Mouse (Mus musculus): ENCODE data around the gene Kat14. TPM values are rescaled to one million over a fixed set of nuclear protein-coding genes. Genes with fewer than 3 reads are reported as not detected.

Kat14 gene
- polyA plus RNA-seq (2012) = 0.91 and 1.1 TPM in 2 replicates

- Histone ChIP-seq H3K4me3 (replicated peaks) (peak within 1 kb of the TSS; percentile 77), H3K9me3 (ENCODE audit: control insufficient read depth, low read length) (no peaks in the 10 kb centered on the region), H3K4me1 (ENCODE audit: control insufficient read depth) (peaks cover 27% of the 10 kb centered on the region), H3K27me3 (ENCODE audit: control insufficient read depth) (no peaks in the 10 kb centered on the region), H3K36me3 (ENCODE audit: control insufficient read depth) (peaks cover 11% of the 10 kb centered on the region)
- TF ChIP-seq GATA1 (IDR thresholded peaks at IDR 0.05; ENCODE audit: low read length) (no peak), TAL1 (IDR thresholded peaks at IDR 0.05; ENCODE audit: low read length) (no peak)
Measured at GRCm38 (mm10) chr2:144368400-144369019, at the start of gene Kat14, which contains the start of gene Pet117. Gene Kat14, plus strand, starts transcription at chr2:144368983. Gene Pet117, plus strand, starts transcription at chr2:144368996.

GRCm38 (mm10) chr2:144324218-144324617 is 44.6 kb upstream of the Kat14 start:
- H3K4me1 ChIP-seq (ENCODE audit: control insufficient read depth) = no peaks in the 10 kb centered on the region
- H3K27me3 ChIP-seq (ENCODE audit: control insufficient read depth) = peaks cover 15% of the 10 kb centered on the region
- H3K9me3 ChIP-seq (ENCODE audit: control insufficient read depth, low read length) = no peaks in the 10 kb centered on the region
- no peak overlapping the region for H3K4me3 ChIP-seq (replicated peaks)
- no peaks in the 10 kb centered on the region for H3K36me3 ChIP-seq (ENCODE audit: control insufficient read depth)
- no peak for TF ChIP-seq GATA1 (IDR thresholded peaks at IDR 0.05; ENCODE audit: low read length)
- no peak for TF ChIP-seq TAL1 (IDR thresholded peaks at IDR 0.05; ENCODE audit: low read length)

- peaks cover 2% of the 10 kb centered on the region for H3K4me1 ChIP-seq (ENCODE audit: control insufficient read depth)
- no peak overlapping the region for H3K4me3 ChIP-seq (replicated peaks)
- peaks cover 3% of the 10 kb centered on the region; the same call in 1 of the 2 replicates for H3K9me3 ChIP-seq (ENCODE audit: control insufficient read depth, low read length)
- no peak for TF ChIP-seq TAL1 (IDR thresholded peaks at IDR 0.05; ENCODE audit: low read length)
- no peak for TF ChIP-seq GATA1 (IDR thresholded peaks at IDR 0.05; ENCODE audit: low read length)
- no peaks in the 10 kb centered on the region for H3K36me3 ChIP-seq (ENCODE audit: control insufficient read depth)
- H3K27me3 ChIP-seq (ENCODE audit: control insufficient read depth) = peaks cover 67% of the 10 kb centered on the region
Measured at GRCm38 (mm10) chr2:144329451-144329850, 39.3 kb upstream of the Kat14 start.

- peaks cover 72% of the 10 kb centered on the region for H3K27me3 ChIP-seq (ENCODE audit: control insufficient read depth)
- H3K36me3 ChIP-seq (ENCODE audit: control insufficient read depth) = no peaks in the 10 kb centered on the region
- peaks cover 2% of the 10 kb centered on the region for H3K4me1 ChIP-seq (ENCODE audit: control insufficient read depth)
- no peak for TF ChIP-seq GATA1 (IDR thresholded peaks at IDR 0.05; ENCODE audit: low read length)
- TF ChIP-seq TAL1 (IDR thresholded peaks at IDR 0.05; ENCODE audit: low read length) = no peak
- no peak overlapping the region for H3K4me3 ChIP-seq (replicated peaks)
- peaks cover 3% of the 10 kb centered on the region; the same call in 1 of the 2 replicates for H3K9me3 ChIP-seq (ENCODE audit: control insufficient read depth, low read length)
Measured at GRCm38 (mm10) chr2:144329937-144330336, 38.8 kb upstream of the Kat14 start.

GRCm38 (mm10) chr2:144330352-144330959 is 38.3 kb upstream of the Kat14 start:
- Histone ChIP-seq H3K9me3 (ENCODE audit: control insufficient read depth, low read length) (peaks cover 3% of the 10 kb centered on the region; the same call in 1 of the 2 replicates), H3K4me1 (ENCODE audit: control insufficient read depth) (peaks cover 2% of the 10 kb centered on the region), H3K27me3 (ENCODE audit: control insufficient read depth) (peaks cover 75% of the 10 kb centered on the region), H3K36me3 (ENCODE audit: control insufficient read depth) (no peaks in the 10 kb centered on the region), H3K4me3 (replicated peaks) (no peak overlapping the region)
- TF ChIP-seq TAL1 (IDR thresholded peaks at IDR 0.05; ENCODE audit: low read length) (no peak), GATA1 (IDR thresholded peaks at IDR 0.05; ENCODE audit: low read length) (no peak)

- Histone ChIP-seq H3K9me3 (ENCODE audit: control insufficient read depth, low read length) (peaks cover 3% of the 10 kb centered on the region; the same call in 1 of the 2 replicates), H3K27me3 (ENCODE audit: control insufficient read depth) (peaks cover 75% of the 10 kb centered on the region), H3K4me3 (replicated peaks) (peak overlapping the region; percentile 18), H3K36me3 (ENCODE audit: control insufficient read depth) (no peaks in the 10 kb centered on the region), H3K4me1 (ENCODE audit: control insufficient read depth) (peaks cover 2% of the 10 kb centered on the region)
- TF ChIP-seq GATA1 (IDR thresholded peaks at IDR 0.05; ENCODE audit: low read length) = no peak
Measured at GRCm38 (mm10) chr2:144330960-144331371, 37.8 kb upstream of the Kat14 start.

- no peaks in the 10 kb centered on the region for H3K36me3 ChIP-seq (ENCODE audit: control insufficient read depth)
- peak within 1 kb of the TSS; percentile 18 for H3K4me3 ChIP-seq (replicated peaks)
- H3K9me3 ChIP-seq (ENCODE audit: control insufficient read depth, low read length) = peaks cover 3% of the 10 kb centered on the region; the same call in 1 of the 2 replicates
- peaks cover 81% of the 10 kb centered on the region for H3K27me3 ChIP-seq (ENCODE audit: control insufficient read depth)
- H3K4me1 ChIP-seq (ENCODE audit: control insufficient read depth) = peaks cover 2% of the 10 kb centered on the region
- no peak for TF ChIP-seq GATA1 (IDR thresholded peaks at IDR 0.05; ENCODE audit: low read length)
- TF ChIP-seq TAL1 (IDR thresholded peaks at IDR 0.05; ENCODE audit: low read length) = no peak
Measured at GRCm38 (mm10) chr2:144331401-144332302, 37.1 kb upstream of the Kat14 start, which contains the start of gene Ovol2. Gene Ovol2, minus strand, starts transcription at chr2:144332146.

- Histone ChIP-seq H3K27me3 (ENCODE audit: control insufficient read depth) (peaks cover 84% of the 10 kb centered on the region), H3K4me1 (ENCODE audit: control insufficient read depth) (peaks cover 2% of the 10 kb centered on the region), H3K4me3 (replicated peaks) (no peak overlapping the region), H3K36me3 (ENCODE audit: control insufficient read depth) (no peaks in the 10 kb centered on the region), H3K9me3 (ENCODE audit: control insufficient read depth, low read length) (peaks cover 3% of the 10 kb centered on the region; the same call in 1 of the 2 replicates)
- no peak for TF ChIP-seq TAL1 (IDR thresholded peaks at IDR 0.05; ENCODE audit: low read length)
- TF ChIP-seq GATA1 (IDR thresholded peaks at IDR 0.05; ENCODE audit: low read length) = no peak
Measured at GRCm38 (mm10) chr2:144332486-144332885, 36.3 kb upstream of the Kat14 start.
